Mouse (Mus musculus) cerebellum, adult 2 months (tissue): Measurements from ENCODE around the gene Ifitm6.

ENCODE experiments used
- CTCF ChIP-seq: fragments of 200-500 bp; IDR thresholded peaks from 2 replicates; pipeline ENCODE4 v1.5.1; 2011; ENCODE audit warnings: low read depth, mild to moderate bottlenecking, control low read depth, low read length, moderate library complexity, borderline replicate concordance; ENCODE audit not compliant: insufficient read depth
- POLR2A ChIP-seq: fragments of 200-500 bp; IDR thresholded peaks from 2 replicates; pipeline ENCODE4 v1.6.1; 2011; ENCODE audit warnings: low read length, control low read depth, borderline replicate concordance; ENCODE audit not compliant: insufficient read depth

- TF ChIP-seq CTCF: no peak
- no peak for TF ChIP-seq POLR2A
Measured at GRCm38 (mm10) chr7:141010593-141010992, 7.1 kb downstream of the Ifitm6 start, which contains the start of gene Ifitm3.
